Mouse (Mus musculus) liver, adult (tissue): ENCODE measurements around the gene Dlgap3.

ENCODE experiments used
- GATA4 ChIP-seq: IDR thresholded peaks from 2 replicates; pipeline ENCODE4 v1.6.1; 2014; ENCODE audit warnings: mild to moderate bottlenecking, low read length; ENCODE audit not compliant: insufficient replicate concordance

Dlgap3 gene

GRCm38 (mm10) chr4:127192704-127193103, 23.7 kb downstream of the Dlgap3 start:
- no peak for TF ChIP-seq GATA4

GRCm38 (mm10) chr4:127193378-127194155, 24.6 kb downstream of the Dlgap3 start:
- TF ChIP-seq GATA4: no peak

DNA sequence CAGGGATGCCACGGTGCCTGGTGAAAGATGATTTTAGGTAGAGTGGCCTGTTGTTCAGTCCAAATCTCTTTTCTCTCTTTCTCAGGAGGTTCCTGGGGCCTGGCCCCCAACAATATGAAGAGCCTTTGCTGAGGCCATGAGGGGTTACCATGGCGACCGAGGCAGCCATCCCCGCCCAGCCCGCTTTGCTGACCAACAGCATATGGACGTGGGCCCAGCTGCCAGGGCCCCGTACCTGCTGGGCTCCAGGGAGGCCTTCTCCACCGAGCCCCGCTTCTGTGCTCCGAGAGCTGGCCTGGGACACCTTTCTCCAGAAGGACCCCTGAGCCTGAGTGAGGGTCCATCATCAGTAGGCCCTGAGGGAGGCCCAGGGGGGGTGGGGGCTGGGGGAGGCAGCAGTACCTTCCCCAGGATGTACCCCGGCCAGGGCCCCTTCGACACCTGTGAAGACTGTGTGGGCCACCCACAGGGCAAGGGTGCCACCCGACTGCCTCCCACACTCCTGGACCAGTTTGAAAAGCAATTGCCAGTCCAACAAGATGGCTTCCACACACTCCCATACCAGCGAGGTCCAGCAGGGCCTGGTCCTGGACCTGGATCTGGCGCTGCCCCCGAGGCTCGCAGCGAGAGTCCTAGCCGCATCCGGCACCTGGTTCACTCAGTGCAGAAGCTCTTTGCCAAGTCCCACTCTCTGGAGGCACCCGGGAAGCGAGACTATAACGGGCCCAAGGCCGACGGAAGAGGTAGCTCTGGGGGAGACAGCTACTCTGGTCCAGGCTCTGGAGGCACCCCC, 25.7 kb downstream of the Dlgap3 start:
- TF ChIP-seq GATA4: no peak

GRCm38 (mm10) chr4:127198609-127199008, 29.6 kb downstream of the Dlgap3 start:
- TF ChIP-seq GATA4: no peak

DNA sequence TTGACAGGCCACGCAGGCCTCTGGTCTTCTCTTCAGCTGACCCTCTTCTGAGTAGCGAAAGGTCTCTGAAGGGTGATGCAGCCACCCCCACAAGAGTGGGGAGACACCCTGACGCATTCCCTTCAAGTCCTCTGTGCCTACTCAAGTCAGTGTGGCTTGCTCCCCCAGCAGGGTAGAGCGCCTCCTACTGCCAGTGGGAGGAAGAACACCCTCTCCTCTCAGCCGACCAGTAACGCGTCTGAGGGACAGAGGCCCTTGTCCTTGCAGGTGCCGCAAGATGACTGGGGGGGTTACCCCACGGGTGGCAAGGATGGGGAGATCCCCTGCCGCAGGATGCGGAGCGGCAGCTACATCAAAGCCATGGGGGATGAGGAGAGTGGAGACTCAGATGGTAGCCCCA, 30.4 kb downstream of the Dlgap3 start:
- TF ChIP-seq GATA4: no peak

DNA sequence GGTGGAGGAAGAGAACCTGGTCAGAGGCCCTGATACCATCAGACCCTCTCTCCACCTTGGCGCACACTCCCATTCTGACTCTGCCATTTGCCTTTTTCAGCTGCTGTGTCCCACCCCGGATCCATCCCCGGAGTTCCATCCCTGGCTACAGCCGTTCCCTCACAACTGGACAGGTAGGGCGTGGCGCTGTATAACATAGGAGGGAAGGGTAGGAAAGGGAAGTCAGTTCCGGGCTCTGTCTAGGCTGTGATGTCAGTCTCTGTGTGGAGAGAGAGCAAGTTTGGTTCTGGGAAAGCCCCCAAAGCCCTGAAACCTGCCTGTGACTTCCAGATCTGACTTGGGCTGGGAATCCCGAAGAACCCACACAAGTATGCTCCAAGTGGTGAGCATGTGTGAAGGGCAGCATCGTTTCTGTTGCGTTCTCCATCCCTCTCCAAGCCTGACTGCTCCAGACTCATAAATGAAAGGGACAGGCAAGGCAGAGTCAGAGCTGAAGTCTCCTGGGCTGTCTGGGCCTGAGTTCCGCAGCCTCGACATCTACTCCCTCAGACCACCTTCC, 31.2 kb downstream of the Dlgap3 start:
- no peak for TF ChIP-seq GATA4

DNA sequence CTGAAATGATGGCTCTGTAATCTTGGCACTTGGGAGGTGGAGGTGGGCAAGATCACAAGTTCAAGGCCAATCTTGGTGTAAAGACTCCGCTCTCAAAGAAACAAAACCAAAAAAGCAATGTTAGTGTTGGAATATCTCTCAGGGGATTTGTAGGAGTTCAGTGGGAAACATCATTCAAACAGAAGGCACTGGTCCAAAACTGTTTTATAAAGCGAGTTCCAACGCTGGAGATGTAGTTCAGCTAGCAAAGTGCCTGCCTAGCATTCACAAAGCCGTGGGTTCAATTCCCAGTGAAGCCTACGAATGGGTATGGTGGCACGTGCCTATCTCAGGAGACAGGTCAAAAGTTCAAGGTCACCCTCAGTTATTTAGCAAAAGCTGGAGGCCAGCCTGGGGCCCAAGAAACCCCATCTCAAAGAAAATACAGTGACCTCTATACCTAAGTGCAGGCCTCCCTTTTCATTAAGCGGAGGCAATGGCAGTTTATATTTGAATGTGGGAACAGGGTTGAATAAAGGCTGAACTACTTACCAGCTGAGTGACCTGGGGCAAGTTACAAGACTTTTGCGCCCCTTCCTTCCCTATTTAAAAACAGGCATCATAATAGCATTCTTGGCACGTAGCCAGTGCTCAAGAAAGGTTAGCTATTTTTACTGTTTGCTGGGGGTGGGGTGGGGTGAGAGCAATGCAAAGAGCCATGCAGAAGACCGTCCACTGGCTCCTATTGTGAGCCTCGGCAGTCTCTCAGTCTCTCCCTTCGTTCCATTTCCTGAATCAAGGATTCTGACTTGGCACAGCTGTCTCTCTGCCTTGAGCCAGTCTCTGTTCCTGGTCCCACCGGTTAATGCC, 32.0 kb downstream of the Dlgap3 start:
- no peak for TF ChIP-seq GATA4

DNA sequence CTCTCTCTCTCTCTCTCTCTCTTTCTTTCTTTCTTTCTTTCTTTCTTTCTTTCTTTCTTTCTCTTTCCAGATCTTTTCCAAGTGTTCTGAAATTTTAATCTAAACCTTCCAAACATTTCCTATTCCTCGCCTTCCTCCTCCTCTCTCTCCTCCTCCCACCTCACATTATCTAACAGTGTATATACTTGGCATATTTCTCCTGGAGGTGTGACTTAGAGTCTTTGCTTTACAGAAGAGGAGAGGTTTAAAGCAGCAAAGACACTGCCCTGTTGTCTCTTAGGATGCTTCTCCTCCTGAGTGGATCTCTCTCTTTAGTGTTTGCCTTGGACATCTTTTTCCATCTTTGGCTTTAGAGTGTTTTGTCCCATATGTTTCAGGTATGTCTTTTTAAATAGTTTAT, 34.1 kb downstream of the Dlgap3 start:
- no peak for TF ChIP-seq GATA4

DNA sequence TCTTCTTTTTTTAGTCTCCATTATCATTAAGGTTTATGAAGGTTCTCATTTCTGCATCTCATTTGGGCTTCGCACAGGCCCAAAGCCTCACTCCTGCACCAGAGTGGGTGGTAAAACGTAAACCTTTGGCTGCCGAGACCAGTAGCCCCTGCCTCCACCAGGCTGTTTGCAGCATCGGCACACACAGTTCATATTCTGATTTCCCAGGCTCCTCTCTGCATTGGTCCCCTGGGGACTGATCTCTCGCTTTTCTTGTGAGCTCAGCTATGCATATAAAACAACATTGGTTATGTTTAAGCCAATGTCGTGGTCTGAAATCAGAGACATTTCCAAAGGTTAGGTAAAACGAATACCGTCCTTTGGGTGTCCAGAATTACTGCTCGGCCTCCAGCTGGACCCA, 42.3 kb downstream of the Dlgap3 start:
- TF ChIP-seq GATA4: no peak

DNA sequence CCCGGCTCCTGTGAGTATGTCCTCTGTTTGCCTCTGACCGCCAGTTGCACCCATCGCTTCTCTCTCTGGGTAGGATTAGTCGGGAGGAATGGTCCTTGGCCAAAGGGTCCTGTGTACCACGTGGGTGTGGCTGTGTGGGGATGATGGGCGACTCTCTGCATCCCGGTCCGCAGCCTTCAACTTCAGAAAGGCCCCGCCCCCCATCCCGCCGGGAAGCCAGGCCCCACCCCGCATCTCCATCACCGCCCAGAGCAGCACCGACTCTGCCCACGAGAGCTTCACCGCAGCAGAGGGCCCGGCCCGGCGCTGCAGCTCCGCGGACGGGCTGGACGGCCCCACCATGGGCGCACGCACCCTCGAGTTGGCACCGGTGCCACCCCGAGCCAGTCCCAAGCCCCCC, 45.5 kb downstream of the Dlgap3 start:
- no peak for TF ChIP-seq GATA4

- no peak for TF ChIP-seq GATA4
Observed at GRCm38 (mm10) chr4:127215103-127215502, 46.1 kb downstream of the Dlgap3 start.

DNA sequence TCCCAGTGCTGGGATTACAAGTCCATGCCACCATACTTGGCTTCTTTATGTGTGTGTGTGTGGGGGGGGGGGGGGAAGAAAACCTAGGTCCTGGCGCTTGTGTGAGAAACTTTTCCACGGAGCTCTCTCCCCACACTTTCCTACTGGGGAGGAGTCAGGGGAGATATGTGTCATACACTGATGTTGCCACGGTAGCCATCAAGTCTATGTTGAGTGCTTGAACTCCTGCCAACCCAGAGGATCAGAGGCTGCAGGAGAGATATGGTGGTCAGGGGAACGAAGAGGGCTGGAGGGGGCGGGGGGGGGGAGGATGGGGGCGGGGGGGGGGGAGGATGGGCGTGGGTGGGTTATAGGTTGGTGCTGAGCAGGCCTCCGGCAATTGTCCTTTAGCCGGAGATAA, 46.8 kb downstream of the Dlgap3 start:
- no peak for TF ChIP-seq GATA4

DNA sequence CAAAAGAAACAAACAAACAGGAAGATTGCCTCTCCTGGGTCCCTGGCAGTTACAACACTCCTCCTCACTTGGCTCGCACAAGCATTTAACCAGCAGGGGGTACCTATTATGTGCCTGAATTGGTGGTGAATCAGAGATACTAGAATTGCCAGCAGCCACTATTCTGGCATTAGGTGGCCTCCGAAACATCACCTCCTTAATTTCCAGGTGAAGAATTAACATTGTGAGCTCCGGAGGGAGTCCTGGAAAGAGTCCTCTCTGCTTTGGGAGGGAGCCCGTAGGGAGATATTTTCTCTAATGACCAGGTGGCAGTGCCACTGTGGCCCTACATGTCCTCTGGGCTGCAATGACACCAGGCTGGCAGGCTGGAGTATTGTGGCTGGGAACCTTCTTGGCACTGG, 47.2 kb downstream of the Dlgap3 start:
- no peak for TF ChIP-seq GATA4

GRCm38 (mm10) chr4:127217048-127217447, 48.0 kb downstream of the Dlgap3 start:
- TF ChIP-seq GATA4: no peak

DNA sequence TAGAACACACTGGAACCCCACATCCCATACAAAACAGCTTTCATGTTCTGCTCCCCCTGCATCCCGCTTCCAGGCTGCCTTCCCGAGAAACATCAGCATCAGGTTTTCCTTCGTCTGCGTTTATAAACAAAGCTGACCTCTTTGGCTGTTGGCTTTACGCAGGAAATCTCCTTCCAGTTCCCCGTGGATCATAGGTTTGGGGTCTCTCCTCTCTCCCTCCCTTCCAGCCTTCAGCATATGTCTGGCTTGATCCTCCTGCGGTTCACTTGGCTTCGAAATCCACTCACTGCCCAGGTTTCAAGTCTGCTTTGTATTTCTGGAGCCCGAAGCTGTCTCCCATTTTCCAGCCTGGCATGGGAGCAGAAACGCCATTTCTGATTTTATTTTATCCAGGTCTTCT, 54.3 kb downstream of the Dlgap3 start:
- no peak for TF ChIP-seq GATA4
